Mouse (Mus musculus) thymus, postnatal 4 days (tissue): Measurements from ENCODE around the gene Epb41l3.

ENCODE experiments used
- DNase-seq: peaks from one replicate; pipeline ENCODE4 v3.0.0; 2021

The Epb41l3 gene

GRCm38 (mm10) chr17:69075501-69076237 lies at the start of gene Epb41l3:
Epb41l3 (plus strand) TSS chr17:69075683.
- peak; percentile 20 for DNase-seq

- no peak for DNase-seq
These were observed 36.5 kb upstream of the Epb41l3 start for GRCm38 (mm10) chr17:69038760-69039675.

DNA sequence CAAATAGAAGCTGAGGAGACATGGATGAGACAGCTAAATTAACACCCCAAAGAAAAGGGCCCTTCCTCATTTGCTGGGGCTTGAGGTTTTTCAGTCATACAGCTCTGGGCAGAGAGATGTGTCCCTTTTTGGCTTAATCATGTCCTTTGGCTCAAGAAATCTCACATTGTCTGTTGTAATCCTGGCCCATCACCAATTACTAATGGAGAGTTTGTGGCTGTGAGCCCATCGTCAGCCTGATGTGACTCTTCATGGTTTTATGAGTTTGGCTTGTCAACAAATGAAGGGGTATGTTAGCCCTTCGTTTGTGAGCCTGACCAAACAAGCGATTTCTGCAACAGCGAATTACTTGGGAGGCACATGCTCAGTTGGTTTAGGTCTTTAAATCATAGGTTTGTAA lies 34.0 kb upstream of the Epb41l3 start:
- no peak for DNase-seq

DNA sequence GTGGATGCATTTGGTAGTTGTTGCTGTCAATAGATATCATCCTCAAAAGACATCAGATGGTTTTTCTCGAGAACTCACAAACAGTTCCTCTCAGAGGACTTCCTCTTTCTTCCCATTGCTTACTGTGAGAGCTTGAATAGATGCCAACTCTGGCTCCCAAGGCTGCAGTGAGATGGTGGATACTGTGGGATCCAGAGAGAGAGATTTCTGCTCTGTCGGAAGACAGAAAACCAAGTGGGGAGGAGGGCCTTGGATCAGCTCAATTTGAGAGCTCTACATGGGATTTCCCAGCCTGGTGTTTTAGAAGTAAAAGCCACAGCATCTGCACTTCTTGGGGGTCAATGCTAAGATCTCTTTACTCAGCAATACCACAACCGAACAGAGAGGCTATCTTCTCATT lies 26.7 kb upstream of the Epb41l3 start:
- no peak for DNase-seq

DNA sequence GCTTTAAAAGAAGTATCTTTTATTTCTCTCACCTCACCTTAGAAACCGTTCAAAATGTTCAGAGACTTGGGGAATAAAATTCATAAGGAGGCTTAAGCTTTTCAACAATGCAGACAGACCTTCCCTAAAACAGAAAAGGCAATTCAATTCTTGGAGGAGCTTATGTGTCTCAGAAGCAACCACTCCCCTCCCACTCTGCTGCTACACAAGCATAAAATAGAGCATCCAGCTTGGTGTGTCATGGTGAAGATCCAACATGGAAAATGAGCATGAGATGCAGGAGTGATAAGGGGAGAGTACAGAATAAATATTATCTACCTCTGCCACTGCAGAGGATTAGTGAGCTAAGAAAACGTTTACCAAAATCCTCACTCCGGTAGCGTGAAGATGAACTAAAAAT lies 21.5 kb upstream of the Epb41l3 start:
- no peak for DNase-seq

DNA sequence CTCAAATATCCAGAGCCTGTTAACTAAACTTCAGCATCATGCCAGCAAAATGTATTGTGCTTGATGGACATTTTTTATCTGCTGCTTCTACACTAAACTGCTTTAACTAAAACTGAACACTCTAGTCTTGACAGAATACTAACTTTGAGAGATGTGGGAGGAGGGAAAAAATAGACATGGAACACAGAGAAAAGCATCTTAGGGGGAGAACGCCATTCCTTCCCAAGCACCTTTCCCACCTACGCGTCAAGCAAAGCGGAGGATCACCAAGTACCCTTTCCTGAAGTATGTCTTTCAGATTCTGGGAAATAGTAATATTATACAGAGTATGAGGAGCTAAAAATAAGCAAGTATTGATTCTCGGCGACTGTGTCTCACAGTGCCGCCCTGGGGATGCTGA lies 15.7 kb upstream of the Epb41l3 start:
- DNase-seq = no peak

DNA sequence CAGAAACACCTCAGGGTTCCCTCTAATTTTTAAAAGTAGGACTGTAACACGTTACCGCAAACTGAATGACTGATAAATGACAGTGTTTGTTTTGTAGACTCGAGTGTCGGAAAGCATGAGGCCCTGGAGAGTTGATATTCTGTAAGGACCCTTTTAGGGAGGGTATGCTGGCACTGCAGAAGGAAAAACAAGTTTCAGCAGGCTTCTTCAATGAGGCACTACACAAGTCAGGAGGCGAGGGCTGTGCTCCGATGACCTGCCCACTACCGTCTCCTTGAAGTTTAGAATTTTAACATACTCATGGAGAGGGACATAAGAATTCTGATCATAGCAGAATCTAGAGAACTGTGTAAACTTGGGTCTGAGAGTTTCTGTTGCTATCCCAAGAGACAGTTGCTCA lies 15.1 kb upstream of the Epb41l3 start:
- no peak for DNase-seq

DNA sequence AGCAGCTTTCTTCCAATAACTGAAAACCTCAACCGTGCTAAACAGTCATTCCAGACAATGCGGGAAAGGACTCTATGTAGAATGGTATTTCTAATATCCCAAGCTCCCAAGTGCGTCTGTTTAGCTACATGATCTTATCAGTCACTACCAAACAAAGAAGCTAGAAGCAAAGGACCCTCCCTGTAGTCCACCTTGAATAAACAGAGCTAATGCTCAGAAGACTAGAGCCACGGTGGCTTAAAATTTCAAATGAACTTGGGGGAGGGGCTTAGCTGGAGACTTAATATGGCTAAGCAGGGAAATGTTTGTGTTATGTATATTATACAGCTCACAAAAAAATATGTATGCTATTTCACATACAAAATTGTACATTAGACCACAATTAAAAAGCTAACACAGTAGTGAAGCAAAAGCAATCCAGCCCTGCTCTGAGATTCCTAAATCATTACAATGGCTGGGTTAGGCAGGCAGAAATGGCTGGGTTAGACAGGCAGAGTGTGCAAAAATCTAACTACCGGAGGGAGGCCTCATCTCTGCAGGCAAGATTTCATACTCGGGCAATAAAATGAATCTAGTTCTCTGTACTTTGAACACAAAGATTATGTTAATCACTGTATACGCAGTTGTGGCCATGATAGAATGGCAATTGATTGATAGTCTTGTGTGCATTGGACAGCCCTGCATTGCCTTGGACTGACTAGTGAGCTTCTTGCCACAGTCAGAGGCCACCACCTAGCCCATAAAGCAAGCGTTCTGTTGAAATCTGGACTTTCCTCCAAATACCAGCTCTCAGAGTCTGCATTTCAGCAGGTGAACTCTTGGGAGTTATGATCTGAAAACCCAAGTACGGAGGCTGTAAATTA lies 13.4 kb upstream of the Epb41l3 start:
- no peak for DNase-seq

DNA sequence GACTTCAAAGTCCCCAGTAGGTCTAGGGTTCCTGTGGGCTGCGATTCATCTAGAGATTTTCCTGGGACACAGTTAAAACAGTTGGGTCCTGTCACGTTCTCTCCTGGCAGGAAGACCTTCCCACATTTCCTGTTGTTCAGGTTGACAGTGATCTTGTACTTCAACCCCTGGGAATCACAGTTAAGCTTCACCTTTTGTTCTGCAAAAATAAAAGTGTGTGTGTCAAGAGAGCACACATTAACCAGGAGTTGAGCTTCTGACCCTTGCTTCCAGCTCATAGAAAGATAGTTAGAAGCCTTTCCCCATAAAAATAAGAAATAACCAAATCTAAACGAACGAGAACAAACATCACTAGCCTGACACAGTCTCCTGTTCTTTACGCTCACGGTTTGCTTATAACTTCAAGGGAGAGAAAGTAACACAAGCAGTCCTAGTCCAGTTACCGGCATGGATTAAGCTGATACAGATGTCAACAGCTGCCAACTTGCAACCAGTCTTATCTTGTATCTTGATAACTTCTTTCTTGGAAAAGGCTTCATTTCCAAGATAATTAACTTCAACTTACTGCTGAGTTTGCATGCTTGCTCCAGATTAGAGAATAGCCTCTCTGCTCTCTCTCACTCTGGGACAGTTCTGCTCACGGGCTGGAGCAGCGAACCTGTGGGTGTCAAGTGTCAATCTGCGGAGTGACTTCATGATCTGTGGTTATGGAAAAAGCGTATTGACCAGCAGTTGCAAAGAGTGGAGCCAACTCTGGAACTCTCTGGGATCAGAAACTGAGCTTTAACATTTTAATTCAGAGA lies 7.3 kb upstream of the Epb41l3 start:
- DNase-seq = no peak

GRCm38 (mm10) chr17:69074095-69074494 lies 1.4 kb upstream of the Epb41l3 start:
- DNase-seq = no peak

DNA sequence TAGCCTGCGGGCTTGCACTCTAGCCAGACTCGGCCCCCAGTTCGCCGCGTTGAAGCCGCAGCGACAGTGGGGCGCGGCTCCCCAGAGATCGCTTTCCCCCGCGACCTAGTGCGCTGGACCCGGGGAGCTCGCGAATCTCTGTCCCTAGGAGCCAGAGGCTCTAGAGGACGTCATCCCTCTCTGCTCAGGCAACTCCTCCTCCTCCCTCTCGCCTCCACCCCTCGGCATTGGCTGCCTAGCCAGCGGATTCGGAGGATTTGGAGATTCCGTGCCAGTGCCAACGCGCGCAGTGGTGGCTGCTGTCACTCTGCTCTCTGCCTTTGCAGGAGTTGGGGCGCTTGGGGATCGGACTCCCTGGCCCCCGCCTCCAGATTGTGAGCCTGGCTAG lies 749 bp downstream of the Epb41l3 start:
- no peak for DNase-seq

DNA sequence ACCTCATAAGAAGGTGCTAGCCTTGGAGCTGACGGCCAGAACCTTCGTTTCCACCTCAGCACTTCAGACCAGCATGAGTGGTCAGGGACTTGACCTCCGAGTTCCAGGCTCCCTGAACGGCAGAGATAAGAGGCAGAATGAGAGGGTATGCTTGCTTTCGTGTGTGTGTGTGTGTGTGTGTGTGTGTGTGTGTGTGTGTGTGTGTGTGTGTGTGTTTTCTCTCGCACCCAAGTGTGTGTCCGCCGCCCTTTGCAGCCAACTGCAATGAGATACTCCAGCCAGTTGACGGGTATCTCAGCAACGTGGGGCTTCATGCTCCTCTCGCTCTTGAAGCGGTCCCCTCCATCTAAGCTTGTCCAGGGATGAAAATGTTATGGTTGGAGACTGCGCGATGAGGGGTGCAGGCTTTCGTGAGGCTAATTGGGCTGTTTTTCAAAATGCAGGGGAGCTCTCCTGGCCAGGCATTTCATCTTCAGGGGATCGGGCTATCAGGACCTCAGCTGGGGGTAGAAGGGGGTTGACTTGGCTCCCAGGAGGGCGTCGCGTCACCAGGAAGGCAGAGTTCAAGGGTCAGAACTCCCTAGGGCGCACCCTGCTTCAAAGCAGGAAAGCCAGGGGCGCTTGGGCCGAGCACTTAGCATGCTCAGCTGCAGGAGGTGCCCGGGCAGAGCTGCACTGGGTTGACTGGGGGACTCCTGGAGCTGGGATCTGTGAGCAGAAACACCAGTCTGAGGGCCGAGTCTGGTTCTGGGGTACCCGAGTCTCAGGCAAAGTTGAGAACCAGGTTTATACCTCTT lies 1.5 kb downstream of the Epb41l3 start:
- DNase-seq = no peak

DNA sequence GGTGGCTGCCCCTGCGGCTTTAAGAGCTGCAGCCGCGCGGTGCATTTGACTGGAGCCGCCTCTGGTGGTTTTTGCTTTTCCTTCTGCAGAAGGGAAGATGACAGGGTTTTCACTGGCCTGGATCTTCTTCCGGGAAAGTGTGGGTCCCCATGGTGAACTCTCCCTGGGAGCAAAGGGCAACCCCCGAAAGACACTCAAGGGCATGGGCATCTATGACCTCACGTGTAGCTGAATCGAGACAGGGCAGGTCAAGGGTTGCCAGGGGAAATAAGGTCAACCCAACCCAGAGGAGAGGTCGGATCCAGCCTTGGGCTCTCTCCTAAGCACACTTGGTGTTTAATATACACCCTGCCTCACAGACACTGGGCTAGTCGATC lies 2.0 kb downstream of the Epb41l3 start:
- DNase-seq = no peak

- DNase-seq = no peak
These were observed 6.8 kb downstream of the Epb41l3 start for GRCm38 (mm10) chr17:69082316-69082715.

- no peak for DNase-seq
These were observed 16.1 kb downstream of the Epb41l3 start for GRCm38 (mm10) chr17:69091618-69092017.

DNA sequence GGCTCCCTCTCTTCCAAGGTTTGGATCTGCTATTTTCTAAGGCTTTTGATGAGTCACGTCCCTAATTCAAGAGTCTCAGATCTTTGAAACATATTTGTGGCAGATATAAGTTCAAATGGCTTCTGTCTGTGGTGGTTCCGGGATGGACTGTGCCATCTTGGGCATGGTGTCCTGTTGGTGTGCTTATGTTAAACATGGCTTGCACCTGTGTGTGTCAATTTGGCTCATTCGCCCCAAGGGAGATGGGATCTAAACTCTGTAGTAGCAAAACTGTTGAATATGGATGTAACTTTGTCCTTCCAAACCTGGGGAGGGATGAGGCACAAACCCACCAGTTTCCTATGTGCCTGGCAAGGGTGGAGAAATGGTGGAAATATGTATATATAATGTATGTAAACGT lies 21.6 kb downstream of the Epb41l3 start:
- no peak for DNase-seq

DNA sequence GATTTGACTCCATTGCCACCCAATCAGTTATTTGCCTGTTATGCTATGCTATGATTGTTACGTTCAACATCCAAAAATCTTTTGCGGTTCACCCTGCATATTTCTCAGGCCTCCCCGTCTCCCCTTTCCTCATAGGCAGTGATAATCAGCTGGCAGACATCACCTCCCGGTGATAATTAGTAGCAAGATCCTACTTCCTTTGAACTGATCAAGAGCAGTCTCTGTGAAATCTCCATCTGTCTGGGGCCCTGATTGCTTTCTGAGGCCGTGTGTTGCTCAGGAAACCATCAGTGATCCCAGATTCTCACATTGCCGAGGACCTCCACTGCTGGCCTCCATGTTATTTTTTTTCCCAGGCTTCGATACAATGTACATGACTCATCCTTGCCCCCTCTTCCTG lies 22.5 kb downstream of the Epb41l3 start:
- no peak for DNase-seq

DNA sequence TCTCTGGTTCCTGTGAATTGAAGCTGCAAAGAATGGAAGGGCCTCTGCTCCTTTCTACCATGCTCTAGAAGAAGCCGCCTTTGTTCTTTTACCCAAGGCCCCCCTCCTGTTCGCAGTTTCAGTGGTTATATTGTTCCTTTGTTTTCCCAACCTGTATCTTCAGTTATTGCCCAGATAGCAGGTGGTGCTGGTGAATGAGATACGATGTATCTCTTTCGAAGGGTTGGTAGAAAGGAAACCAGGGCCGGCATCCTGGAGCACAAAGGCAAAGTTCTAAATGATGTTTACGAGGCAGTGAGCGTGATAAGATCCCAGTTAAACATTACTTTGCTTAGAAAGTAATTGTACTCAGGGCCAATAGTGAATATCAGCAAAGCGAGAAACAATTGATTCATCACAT lies 27.8 kb downstream of the Epb41l3 start:
- DNase-seq = no peak

GRCm38 (mm10) chr17:69105035-69105798 lies 29.7 kb downstream of the Epb41l3 start:
- no peak for DNase-seq

DNA sequence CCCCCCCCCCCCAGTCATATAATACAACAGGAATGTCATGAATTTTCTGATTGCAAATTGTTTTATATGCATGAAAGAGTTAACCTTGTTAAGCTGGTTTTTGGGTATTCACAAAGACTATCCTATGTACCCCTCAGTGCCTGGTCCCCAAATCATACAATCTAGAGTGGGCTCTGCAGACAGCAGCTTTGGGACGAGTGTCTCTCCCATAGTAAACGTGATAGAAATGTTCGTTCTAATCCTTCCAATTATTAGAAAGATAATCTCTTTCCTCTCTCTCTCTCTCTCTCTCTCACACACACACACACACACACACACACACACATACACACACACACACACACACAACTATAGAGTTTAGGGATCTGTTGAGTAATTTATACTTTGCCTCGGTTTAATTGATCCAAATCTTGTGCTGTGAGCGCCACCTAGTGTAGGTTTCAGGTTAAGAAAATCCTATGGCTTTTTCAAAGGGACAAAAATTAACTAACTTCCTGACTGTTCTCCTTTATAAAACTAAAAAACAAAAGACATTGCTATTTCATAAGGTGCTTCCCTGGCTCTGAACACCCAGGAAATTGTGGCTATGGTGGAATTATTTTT lies 30.4 kb downstream of the Epb41l3 start:
- DNase-seq = peak; percentile 23
